Mouse (Mus musculus): ENCODE data around the gene Sult2a4. TPM values are rescaled to one million over a fixed set of nuclear protein-coding genes. Genes with fewer than 3 reads are reported as not detected.
"Not testable (repeated sequence)": the region's sequence is repeated elsewhere in the genome, so short reads cannot be mapped to it uniquely, and the experiment has no call there.

Gene Sult2a4
- not detected for total RNA-seq (2021)
- long read RNA-seq, experiment 1 = 0 reads
- long read RNA-seq, experiment 2 = 0 reads

GRCm38 (mm10) chr7:13989507-13989906 is at the start of gene Sult2a4:
Gene Sult2a4, minus strand, starts transcription at chr7:13989607.
- not testable (repeated sequence) for DNase-seq (ENCODE audit: low spot score)

- DNase-seq (ENCODE audit: low spot score) = not testable (repeated sequence)
These were observed 41.4 kb upstream of the Sult2a4 start for GRCm38 (mm10) chr7:14030831-14031230.

- no peak for DNase-seq (ENCODE audit: low spot score)
These were observed 23.7 kb upstream of the Sult2a4 start for GRCm38 (mm10) chr7:14013083-14013482.

GRCm38 (mm10) chr7:14010686-14011085 is 21.3 kb upstream of the Sult2a4 start:
- not testable (repeated sequence) for DNase-seq (ENCODE audit: low spot score)

Other genes with a start within 250 kb of the Sult2a4 start
- not detected for gene Sult2a1, start 152.2 kb downstream of the Sult2a4 start, total RNA-seq (2021)
- not detected for gene Sult2a3, start 133.4 kb upstream of the Sult2a4 start, total RNA-seq (2021)

Measured in gastrocnemius, adult 18-20 months (tissue).